Mouse (Mus musculus): Measurements from ENCODE around the gene Mcoln2.

DNA sequence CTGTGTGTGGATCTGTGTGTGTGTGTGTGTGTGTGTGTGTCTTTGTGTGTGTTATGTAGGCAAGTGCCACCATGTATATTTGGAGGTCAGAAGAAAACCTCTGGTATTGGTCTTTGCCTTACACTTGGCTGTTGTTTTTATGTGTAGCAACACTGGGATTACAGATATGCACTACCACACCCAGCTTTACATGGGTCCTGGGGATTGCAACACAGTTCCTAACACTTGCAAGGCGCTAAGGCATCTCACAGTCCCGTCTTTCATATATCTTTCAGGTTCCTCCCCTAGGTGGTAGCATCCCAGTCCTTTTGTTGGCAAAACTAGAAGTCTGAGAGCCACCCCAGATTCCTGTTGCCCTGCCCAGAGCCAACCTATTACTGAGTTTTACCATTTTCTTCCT, 40.7 kb upstream of the Mcoln2 start:
- TF ChIP-seq GATA1 (IDR thresholded peaks at IDR 0.05; ENCODE audit: borderline replicate concordance, low read length), result no peak
- TF ChIP-seq CTCF (IDR thresholded peaks at IDR 0.05; ENCODE audit: low read depth, low read length), result no peak
- TF ChIP-seq POLR2AphosphoS5 (IDR thresholded peaks at IDR 0.05; ENCODE audit: insufficient replicate concordance, low read depth, low read length), result no peak
- TF ChIP-seq TAL1 (conservative IDR thresholded peaks at IDR 0.05; ENCODE audit: low read depth, low read length), result no peak
- TF ChIP-seq GATA2 (IDR thresholded peaks at IDR 0.05; ENCODE audit: borderline replicate concordance, low read depth, low read length), result no peak
